Mouse (Mus musculus) MEL (cell line): ENCODE data around the gene B9d2. TPM values are rescaled to one million over a fixed set of nuclear protein-coding genes. Genes with fewer than 3 reads are reported as not detected.

Experiments
- DNase-seq: peaks from one replicate; pipeline ENCODE4 v3.0.0; 2011; ENCODE audit warnings: low read depth, low spot score
- H3K27ac ChIP-seq: 2 replicates; pipeline ENCODE4 v1.5.1; 2012; ENCODE audit warnings: low read depth, mild to moderate bottlenecking, control low read depth, low read length, moderate library complexity; ENCODE audit not compliant: control insufficient read depth
- H3K27me3 ChIP-seq, 2 experiments: fragments of 150-350 bp in 1 of 2; sonication (generic) in 1 of 2; 2 replicates each; pipeline ENCODE4 v1.6.1; 2012; ENCODE audit warnings: low read length in 2 of 2, mild to moderate bottlenecking in 2 of 2, improper control_type of control experiment in 1 of 2, moderate library complexity in 1 of 2; ENCODE audit not compliant: insufficient read depth in 2 of 2, control insufficient read depth in 1 of 2
- H3K36me3 ChIP-seq, 2 experiments: 2 replicates each; pipeline ENCODE4 v1.6.1; 2012 to 2014; ENCODE audit warnings: low read length in 2 of 2, improper control_type of control experiment in 1 of 2, inconsistent platforms in 1 of 2, mild to moderate bottlenecking in 1 of 2; ENCODE audit not compliant: insufficient read depth in 2 of 2, control insufficient read depth in 1 of 2
- H3K4me1 ChIP-seq, 2 experiments: fragments of 150-350 bp in 1 of 2; sonication (generic) in 1 of 2; 2 replicates each; pipeline ENCODE4 v1.6.1; 2012; ENCODE audit warnings: low read length in 2 of 2, improper control_type of control experiment in 1 of 2, mild to moderate bottlenecking in 1 of 2; ENCODE audit not compliant: insufficient read depth in 2 of 2, control insufficient read depth in 1 of 2
- H3K4me3 ChIP-seq, 2 experiments: fragments of 150-350 bp in 1 of 2; sonication (generic) in 1 of 2; 2 replicates each; pipeline ENCODE4 v1.5.1; 2012; ENCODE audit warnings: low read depth in 2 of 2, low read length in 2 of 2, mild to moderate bottlenecking in 2 of 2, moderate library complexity in 2 of 2, control low read depth in 1 of 2, improper control_type of control experiment in 1 of 2; ENCODE audit not compliant: control insufficient read depth in 1 of 2, insufficient read depth in 1 of 2
- H3K79me2 ChIP-seq: 2 replicates; pipeline ENCODE4 v1.6.1; 2012; ENCODE audit warnings: mild to moderate bottlenecking, low read length, moderate library complexity; ENCODE audit not compliant: control insufficient read depth, poor library complexity, insufficient read depth
- H3K9ac ChIP-seq: 2 replicates; pipeline ENCODE4 v1.6.1; 2012; ENCODE audit warnings: low read depth, mild to moderate bottlenecking, control low read depth, low read length, moderate library complexity; ENCODE audit not compliant: control insufficient read depth, poor library complexity, severe bottlenecking
- H3K9me3 ChIP-seq: fragments of 150-350 bp; sonication (generic); replicated peaks from 2 replicates; pipeline ENCODE4 v1.6.1; 2012; ENCODE audit warnings: mild to moderate bottlenecking, low read length, improper control_type of control experiment, moderate library complexity; ENCODE audit not compliant: insufficient read depth
- CHD1 ChIP-seq: IDR thresholded peaks from 2 replicates; pipeline ENCODE4 v1.6.1; 2012; ENCODE audit warnings: low read depth, mild to moderate bottlenecking, inconsistent platforms, low read length, improper control_type of control experiment
- CTCF ChIP-seq, 3 experiments: IDR thresholded peaks in 2 of 3; conservative IDR thresholded peaks in 1 of 3; 2 replicates each; pipeline ENCODE4 v1.5.1; 2011 to 2012; ENCODE audit warnings: low read length in 3 of 3, low read depth in 2 of 3, mild to moderate bottlenecking in 2 of 3, improper control_type of control experiment in 1 of 3, inconsistent platforms in 1 of 3, mixed read lengths in 1 of 3, moderate library complexity in 1 of 3; ENCODE audit not compliant: control insufficient read depth in 1 of 3, insufficient read depth in 1 of 3, poor library complexity in 1 of 3, severe bottlenecking in 1 of 3
- EP300 ChIP-seq, 2 experiments: IDR thresholded peaks; 2 replicates each; pipeline ENCODE4 v1.6.1; 2011; ENCODE audit warnings: improper control_type of control experiment in 2 of 2, low read length in 2 of 2, low read depth in 1 of 2, mild to moderate bottlenecking in 1 of 2
- ETS1 ChIP-seq: IDR thresholded peaks from 2 replicates; pipeline ENCODE4 v1.6.1; 2012; ENCODE audit warnings: low read depth, mild to moderate bottlenecking, inconsistent platforms, low read length, improper control_type of control experiment, moderate library complexity
- GATA1 ChIP-seq: IDR thresholded peaks from 2 replicates; pipeline ENCODE4 v1.6.1; 2011; ENCODE audit warnings: low read depth, low read length, improper control_type of control experiment
- HCFC1 ChIP-seq: IDR thresholded peaks from 2 replicates; pipeline ENCODE4 v1.6.1; 2012; ENCODE audit warnings: low read depth, mild to moderate bottlenecking, inconsistent platforms, low read length, improper control_type of control experiment, moderate library complexity
- KAT2A ChIP-seq: conservative IDR thresholded peaks from 2 replicates; pipeline ENCODE4 v1.6.1; 2012; ENCODE audit warnings: low read depth, low read length, improper control_type of control experiment, inconsistent platforms
- MAFK ChIP-seq: IDR thresholded peaks from 2 replicates; pipeline ENCODE4 v1.6.1; 2011; ENCODE audit warnings: low read depth, mild to moderate bottlenecking, low read length, improper control_type of control experiment, borderline replicate concordance
- MAX ChIP-seq: IDR thresholded peaks from 2 replicates; pipeline ENCODE4 v1.6.1; 2011; ENCODE audit warnings: low read length, improper control_type of control experiment
- MEF2A ChIP-seq: IDR thresholded peaks from 2 replicates; pipeline ENCODE4 v1.6.1; 2014; ENCODE audit warnings: low read depth, mild to moderate bottlenecking, inconsistent platforms, low read length, improper control_type of control experiment; ENCODE audit not compliant: poor library complexity, insufficient replicate concordance, severe bottlenecking; ENCODE audit errors: extremely low read depth
- MXI1 ChIP-seq: IDR thresholded peaks from 2 replicates; pipeline ENCODE4 v1.6.1; 2011; ENCODE audit warnings: mild to moderate bottlenecking, low read depth, low read length, improper control_type of control experiment
- MYB ChIP-seq: IDR thresholded peaks from 2 replicates; pipeline ENCODE4 v1.6.1; 2011; ENCODE audit warnings: mild to moderate bottlenecking, low read depth, low read length, improper control_type of control experiment
- MYC ChIP-seq: IDR thresholded peaks from 2 replicates; pipeline ENCODE4 v1.6.1; 2011; ENCODE audit warnings: low read depth, mild to moderate bottlenecking, low read length, improper control_type of control experiment, moderate library complexity
- POLR2A ChIP-seq, 2 experiments: IDR thresholded peaks; 2 replicates each; pipeline ENCODE4 v1.6.1; 2011 to 2012; ENCODE audit warnings: low read length in 2 of 2, mild to moderate bottlenecking in 2 of 2, control low read depth in 1 of 2, improper control_type of control experiment in 1 of 2, low read depth in 1 of 2, moderate library complexity in 1 of 2; ENCODE audit not compliant: control insufficient read depth in 1 of 2, insufficient read depth in 1 of 2, poor library complexity in 1 of 2
- POLR2AphosphoS2 ChIP-seq: IDR thresholded peaks from 2 replicates; pipeline ENCODE4 v1.6.1; 2011; ENCODE audit warnings: low read length, improper control_type of control experiment
- POLR2AphosphoS5 ChIP-seq: IDR thresholded peaks from 2 replicates; pipeline ENCODE4 v1.6.1; 2012; ENCODE audit warnings: low read depth, borderline replicate concordance, mild to moderate bottlenecking, inconsistent platforms, low read length, moderate library complexity, mixed read lengths
- RAD21 ChIP-seq: IDR thresholded peaks from 2 replicates; pipeline ENCODE4 v1.6.1; 2011; ENCODE audit warnings: mild to moderate bottlenecking, low read depth, low read length, improper control_type of control experiment
- RCOR1 ChIP-seq: IDR thresholded peaks from 2 replicates; pipeline ENCODE4 v1.6.1; 2012; ENCODE audit warnings: low read depth, mild to moderate bottlenecking, inconsistent platforms, low read length, improper control_type of control experiment
- SMC3 ChIP-seq: IDR thresholded peaks from 2 replicates; pipeline ENCODE4 v1.6.1; 2011; ENCODE audit warnings: low read depth, low read length, improper control_type of control experiment
- TAL1 ChIP-seq: IDR thresholded peaks from 2 replicates; pipeline ENCODE4 v1.6.1; 2012; ENCODE audit warnings: mild to moderate bottlenecking, inconsistent platforms, low read length, moderate library complexity, mixed read lengths
- UBTF ChIP-seq: IDR thresholded peaks from 2 replicates; pipeline ENCODE4 v1.6.1; 2012; ENCODE audit warnings: low read depth, mild to moderate bottlenecking, inconsistent platforms, low read length, improper control_type of control experiment, moderate library complexity, borderline replicate concordance; ENCODE audit not compliant: insufficient read depth
- USF2 ChIP-seq, 2 experiments: IDR thresholded peaks; 2 replicates each; pipeline ENCODE4 v1.6.1; 2011 to 2012; ENCODE audit warnings: improper control_type of control experiment in 2 of 2, low read length in 2 of 2, borderline replicate concordance in 1 of 2, inconsistent platforms in 1 of 2, low read depth in 1 of 2, mild to moderate bottlenecking in 1 of 2; ENCODE audit not compliant: insufficient read depth in 1 of 2
- ZMIZ1 ChIP-seq: IDR thresholded peaks from 2 replicates; pipeline ENCODE4 v1.6.1; 2012; ENCODE audit warnings: low read depth, mild to moderate bottlenecking, inconsistent platforms, low read length, improper control_type of control experiment, moderate library complexity
- polyA plus RNA-seq, 2 experiments: library from polyadenylated mRNA; stranded (reverse) in 1 of 2; unstranded in 1 of 2; fragments of >175 nt in 1 of 2; fragments of >200 nt in 1 of 2; gene quantifications; 2 replicates each; pipeline versions ENCODE4 v1.2.1 to v1.2.4; 2012; ENCODE audit warnings: low replicate concordance in 2 of 2, low read depth in 1 of 2; ENCODE audit not compliant: insufficient read length in 2 of 2, insufficient read depth in 1 of 2, missing spikeins in 1 of 2
- total RNA-seq: library from RNA; depleted of rRNA; stranded (reverse); fragments of 300-350 nt; gene quantifications from 2 replicates; pipeline ENCODE4 v1.2.3, GENCODE M21; 2012

The B9d2 gene
- total and polyA plus RNA-seq, 3 experiments, result 70.4 to 108 TPM; not detected in 1

GRCm38 (mm10) chr7:25647574-25648123 lies 32.9 kb upstream of the B9d2 start:
- Histone ChIP-seq H3K27me3 (no peaks in the 10 kb centered on the region), H3K4me3 (no peak overlapping the region), H3K9ac (no peak overlapping the region), H3K36me3 (no peaks in the 10 kb centered on the region), H3K4me1 (no peaks in the 10 kb centered on the region; a peak in 1 of 4 replicates)
- TF ChIP-seq ZMIZ1 (no peak), SMC3 (0 out of 2 replicates have a peak, but pooled peaks have one; percentile 6), MYB (no peak), USF2 (IDR thresholded peaks at IDR 0.05; ENCODE audit: borderline replicate concordance in 1 of 2, insufficient read depth in 1 of 2, low read depth in 1 of 2, low read length in 2 of 2) (no peak), TAL1 (no peak), MAX (no peak), CTCF (IDR thresholded peaks at IDR 0.05 in 2 of 3, conservative IDR thresholded peaks at IDR 0.05 in 1 of 3; ENCODE audit: control insufficient read depth in 1 of 3, insufficient read depth in 1 of 3, low read depth in 2 of 3, low read length in 3 of 3, poor library complexity in 1 of 3, severe bottlenecking in 1 of 3) (peak in 2 of 3 experiments; percentile 16 to 31; a peak in 2 of 6 replicates), RAD21 (peak; percentile 17), POLR2A (IDR thresholded peaks at IDR 0.05; ENCODE audit: control insufficient read depth in 1 of 2, insufficient read depth in 1 of 2, low read depth in 1 of 2, low read length in 2 of 2, poor library complexity in 1 of 2) (no peak)
- TF ChIP-seq, all 39 proteins: peak for 3
- no peaks in the 10 kb centered on the region for H3K79me2 ChIP-seq
- H3K9me3 ChIP-seq, result no peaks in the 10 kb centered on the region
- no peak overlapping the region for H3K27ac ChIP-seq
- no peak for DNase-seq

GRCm38 (mm10) chr7:25649839-25650238 lies 30.7 kb upstream of the B9d2 start:
- Histone ChIP-seq H3K9me3 (no peaks in the 10 kb centered on the region), H3K36me3 (no peaks in the 10 kb centered on the region), H3K79me2 (no peaks in the 10 kb centered on the region), H3K27me3 (no peaks in the 10 kb centered on the region), H3K4me1 (no peaks in the 10 kb centered on the region), H3K9ac (no peak overlapping the region), H3K4me3 (no peak overlapping the region), H3K27ac (no peak overlapping the region)
- peak; percentile 35 for DNase-seq
- no peak for TF ChIP-seq MAX
- peak; percentile 30; the same call in 1 of the 2 replicates for TF ChIP-seq GATA1
- no peak for TF ChIP-seq ZMIZ1
- peak in 1 of 2 experiments; percentile 35; a peak in 1 of 4 replicates for TF ChIP-seq EP300 (IDR thresholded peaks at IDR 0.05; ENCODE audit: low read depth in 1 of 2, low read length in 2 of 2)
- TF ChIP-seq SMC3, result no peak
- TF ChIP-seq HCFC1, result no peak

GRCm38 (mm10) chr7:25651281-25651680 lies 29.3 kb upstream of the B9d2 start:
- Histone ChIP-seq H3K9ac (peak overlapping the region; percentile 49), H3K9me3 (no peaks in the 10 kb centered on the region), H3K36me3 (no peaks in the 10 kb centered on the region), H3K27me3 (no peaks in the 10 kb centered on the region), H3K4me1 (no peaks in the 10 kb centered on the region), H3K27ac (no peak overlapping the region; the same call in 1 of the 2 replicates), H3K79me2 (no peaks in the 10 kb centered on the region), H3K4me3 (peak overlapping the region; percentile 28 to 46)
- peak; percentile 72 for DNase-seq
- TF ChIP-seq HCFC1, result 0 out of 2 replicates have a peak, but pooled peaks have one; percentile 31
- peak in 1 of 2 experiments; percentile 12; a peak in 1 of 4 replicates for TF ChIP-seq EP300 (IDR thresholded peaks at IDR 0.05; ENCODE audit: low read depth in 1 of 2, low read length in 2 of 2)
- no peak for TF ChIP-seq UBTF
- TF ChIP-seq POLR2A (IDR thresholded peaks at IDR 0.05; ENCODE audit: control insufficient read depth in 1 of 2, insufficient read depth in 1 of 2, low read depth in 1 of 2, low read length in 2 of 2, poor library complexity in 1 of 2), result no peak
- TF ChIP-seq POLR2AphosphoS5, result no peak
- TF ChIP-seq GATA1, result no peak
- TF ChIP-seq RAD21, result peak; percentile 57
- no peak for TF ChIP-seq CHD1
- no peak for TF ChIP-seq ETS1
- no peak for TF ChIP-seq MAFK
- TF ChIP-seq KAT2A, result no peak
- TF ChIP-seq MEF2A, result no peak
- TF ChIP-seq MXI1, result peak; percentile 52; the same call in 1 of the 2 replicates
- no peak for TF ChIP-seq TAL1
- TF ChIP-seq RCOR1, result 0 out of 2 replicates have a peak, but pooled peaks have one; percentile 14
- TF ChIP-seq MYC, result no peak
- no peak for TF ChIP-seq POLR2AphosphoS2
